Mouse (Mus musculus): ENCODE results near the gene Heatr1.
A peak's percentile ranks its signal among the peaks of the same experiment; 100 is the strongest.

DNA sequence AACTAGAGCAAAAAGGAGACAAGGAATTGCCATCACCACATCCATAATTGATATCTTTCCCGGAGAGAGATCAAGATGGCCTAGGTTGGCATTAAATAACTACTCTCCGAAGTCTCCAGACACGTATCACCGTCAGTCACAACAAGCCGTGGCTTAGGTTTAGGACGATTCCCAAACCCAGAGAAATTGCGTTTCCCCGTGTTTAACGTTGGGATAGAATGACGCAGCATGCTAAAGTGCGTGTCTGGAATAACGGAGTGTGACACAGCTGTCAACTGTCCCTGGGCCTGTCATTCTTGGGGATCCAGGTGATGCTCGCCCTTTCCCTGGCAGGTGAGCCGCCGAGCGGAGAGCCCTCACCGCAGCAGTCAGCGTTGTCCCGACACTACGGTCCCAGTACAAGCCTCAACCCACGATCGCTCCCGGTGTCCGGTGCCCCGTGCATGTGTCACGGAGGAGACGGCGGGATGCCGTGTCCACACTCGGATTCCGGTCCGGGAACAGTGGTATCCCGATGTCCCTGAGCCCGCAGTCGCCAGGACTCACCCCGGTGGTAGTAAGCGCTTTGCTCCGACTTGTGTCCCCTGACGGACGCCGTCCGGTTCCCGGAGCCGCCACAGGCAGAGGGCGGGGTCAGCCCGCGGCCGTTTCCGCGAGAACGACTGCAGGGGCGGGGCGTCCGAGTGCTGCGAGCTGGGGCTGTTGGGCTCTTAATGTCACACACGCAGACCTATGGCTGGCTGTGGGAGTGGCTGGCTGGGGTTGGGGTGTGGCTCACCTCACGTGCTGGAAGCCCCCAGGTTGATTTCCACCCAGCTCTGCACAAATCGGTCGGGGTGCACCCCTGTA is 66.3 kb downstream of the Heatr1 start:
- peak; percentile 77 for TF ChIP-seq POLR2A (IDR thresholded peaks at IDR 0.05; ENCODE audit: low read depth, low read length)
- no peak for TF ChIP-seq CTCF (conservative IDR thresholded peaks at IDR 0.05 in 1 of 2, IDR thresholded peaks at IDR 0.05 in 1 of 2; ENCODE audit: low read depth in 2 of 2, low read length in 2 of 2)
- TF ChIP-seq EP300 (IDR thresholded peaks at IDR 0.05; ENCODE audit: low read length), result no peak
- TF ChIP-seq POLR2AphosphoS2 (IDR thresholded peaks at IDR 0.05; ENCODE audit: low read depth, low read length), result no peak; the same call in 1 of the 2 replicates
- TF ChIP-seq JUN (IDR thresholded peaks at IDR 0.05; ENCODE audit: insufficient read depth, low read depth, low read length), result no peak
- peak; percentile 55 for TF ChIP-seq NRF1 (IDR thresholded peaks at IDR 0.05; ENCODE audit: low read depth, low read length)
- TF ChIP-seq JUND (conservative IDR thresholded peaks at IDR 0.05; ENCODE audit: low read depth, low read length), result no peak

Data from CH12.LX (cell line).